Mouse (Mus musculus) heart, embryonic 16.5 days (tissue): ENCODE data around the gene Adgrg1. TPM values are rescaled to one million over a fixed set of nuclear protein-coding genes. Genes with fewer than 3 reads are reported as not detected.
A peak's percentile ranks its signal among the peaks of the same experiment; 100 is the strongest.

Experiments
- ATAC-seq: fragments of 200-750 bp; cut with Nextera tagmentation; replicated peaks from 2 replicates; pipeline ENCODE4 v1.8.0; 2017; ENCODE audit warnings: moderate number of reproducible peaks; ENCODE audit not compliant: insufficient read depth, low FRiP score; ENCODE audit errors: extremely low read depth
- H3K27ac ChIP-seq: fragments of 300-500 bp; sonication (generic); 2 replicates; pipeline ENCODE4 v1.5.1; 2014; ENCODE audit warnings: mild to moderate bottlenecking, low read length, control low read depth, moderate library complexity
- H3K27me3 ChIP-seq: fragments of 300-500 bp; sonication (generic); 2 replicates; pipeline ENCODE4 v1.6.1; 2014; ENCODE audit warnings: low read length, mixed read lengths; ENCODE audit not compliant: control insufficient read depth, insufficient read depth
- H3K36me3 ChIP-seq: fragments of 300-500 bp; sonication (generic); 2 replicates; pipeline ENCODE4 v1.6.1; 2014; ENCODE audit not compliant: control insufficient read depth, insufficient read depth
- H3K4me1 ChIP-seq: fragments of 300-500 bp; sonication (generic); 2 replicates; pipeline ENCODE4 v1.6.1; 2014; ENCODE audit warnings: low read length, mixed read lengths; ENCODE audit not compliant: control insufficient read depth, insufficient read depth
- H3K4me2 ChIP-seq: fragments of 300-500 bp; sonication (generic); 2 replicates; pipeline ENCODE4 v1.6.1; 2014; ENCODE audit warnings: low read depth, mild to moderate bottlenecking, control low read depth, low read length
- H3K4me3 ChIP-seq: fragments of 300-500 bp; sonication (generic); 2 replicates; pipeline ENCODE4 v1.5.1; 2014; ENCODE audit warnings: mild to moderate bottlenecking, control low read depth, low read length
- H3K9ac ChIP-seq: fragments of 300-500 bp; sonication (generic); 2 replicates; pipeline ENCODE4 v1.6.1; 2014; ENCODE audit warnings: low read length, control low read depth
- H3K9me3 ChIP-seq: fragments of 300-500 bp; sonication (generic); replicated peaks from 2 replicates; pipeline ENCODE4 v1.6.1; 2016; ENCODE audit warnings: low read length; ENCODE audit not compliant: control insufficient read depth
- WGBS: fragments of 180-500 bp; shearing (Covaris S2); extraction: QIAGEN DNeasy Blood & Tissue Kit; methylation state at CpG from one replicate; pipeline ENCODE4 v1.1.7; 2014; 5-methylcytosine and 5-hydroxymethylcytosine counted together
- polyA plus RNA-seq: library from polyadenylated mRNA; unstranded; fragments of >200 nt; fragmentation: Nextera tagmentation; extraction: Ambion mirVana; gene quantifications from 2 replicates; pipeline ENCODE4 v1.2.1, GENCODE M21; 2015

Gene Adgrg1
- 12.0 and 18.0 TPM in 2 replicates for polyA plus RNA-seq

DNA sequence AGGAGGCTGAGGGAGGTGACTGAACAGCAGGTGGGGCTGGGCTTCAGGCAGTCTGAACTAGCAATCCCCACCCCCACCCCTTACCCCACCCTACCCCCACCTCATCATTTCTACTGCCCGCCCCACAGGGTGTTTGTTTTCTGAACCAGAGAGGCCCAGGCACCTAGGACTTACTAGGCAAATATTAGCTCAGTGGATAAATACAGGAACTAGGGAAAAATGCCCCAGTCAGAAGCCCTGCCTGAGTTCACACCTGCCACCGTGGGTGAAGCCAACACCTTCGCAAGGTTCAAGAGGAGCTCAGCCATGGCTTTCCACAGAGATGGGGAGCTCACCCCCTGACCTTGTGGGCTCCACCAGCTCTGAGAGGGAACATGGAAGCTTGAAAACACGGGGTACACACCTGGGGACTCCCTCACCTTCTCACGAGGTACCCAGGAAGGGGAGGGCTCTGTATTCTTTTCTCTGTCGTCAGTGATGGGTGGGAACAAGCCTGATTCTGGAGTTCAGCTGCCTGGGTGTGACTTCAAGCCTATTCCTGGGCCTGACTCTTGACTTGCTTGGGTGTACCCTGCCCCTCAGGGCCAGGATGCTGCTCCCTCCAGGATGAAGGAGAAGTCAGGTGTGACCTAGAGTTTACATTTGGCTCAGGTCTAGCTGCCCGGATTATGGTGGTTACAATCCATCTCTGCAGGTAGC is at the start of gene Adgrg1:
Gene Adgrg1 (plus strand): TSS at position 285 of the 699 bp plus-strand sequence.
- 41% methylated on average over 7 of the region's 7 CpGs for WGBS
- H3K27me3 ChIP-seq = peaks cover 6% of the 10 kb centered on the region
- H3K4me3 ChIP-seq = no peak within 1 kb of the TSS
- peaks cover 7% of the 10 kb centered on the region for H3K4me1 ChIP-seq
- no peak within 1 kb of the TSS for H3K27ac ChIP-seq
- no peaks in the 10 kb centered on the region for H3K36me3 ChIP-seq
- no peak within 1 kb of the TSS for H3K4me2 ChIP-seq
- no peaks in the 10 kb centered on the region for H3K9me3 ChIP-seq
- H3K9ac ChIP-seq = no peak within 1 kb of the TSS
- ATAC-seq = no peak

DNA sequence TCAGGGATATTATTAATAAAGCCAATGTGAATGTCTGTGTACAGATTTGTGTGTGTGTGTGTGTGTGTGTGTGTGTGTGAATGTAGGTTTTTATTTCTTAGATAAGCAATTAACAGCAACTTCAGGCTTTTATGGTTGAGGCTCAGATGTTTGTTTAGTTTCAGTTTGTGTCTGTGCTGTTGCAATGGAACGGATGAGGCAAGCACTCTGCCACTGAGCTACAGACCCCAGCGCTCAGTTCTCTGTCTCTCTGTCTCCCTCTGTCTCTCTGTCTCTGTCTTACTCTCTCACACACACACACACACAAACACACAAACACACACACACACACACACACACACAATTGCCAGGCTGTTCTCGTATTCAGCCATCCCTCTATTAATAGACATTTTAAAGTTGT is 46.3 kb upstream of the Adgrg1 start:
- H3K27ac ChIP-seq = no peak overlapping the region
- no peaks in the 10 kb centered on the region for H3K4me1 ChIP-seq
- no peak overlapping the region for H3K9ac ChIP-seq
- no peaks in the 10 kb centered on the region for H3K27me3 ChIP-seq
- no peak overlapping the region for H3K4me2 ChIP-seq
- ATAC-seq = no peak
- H3K9me3 ChIP-seq = no peaks in the 10 kb centered on the region
- 70% methylated on average over 3 of the region's 3 CpGs for WGBS
- no peaks in the 10 kb centered on the region for H3K36me3 ChIP-seq
- H3K4me3 ChIP-seq = no peak overlapping the region

DNA sequence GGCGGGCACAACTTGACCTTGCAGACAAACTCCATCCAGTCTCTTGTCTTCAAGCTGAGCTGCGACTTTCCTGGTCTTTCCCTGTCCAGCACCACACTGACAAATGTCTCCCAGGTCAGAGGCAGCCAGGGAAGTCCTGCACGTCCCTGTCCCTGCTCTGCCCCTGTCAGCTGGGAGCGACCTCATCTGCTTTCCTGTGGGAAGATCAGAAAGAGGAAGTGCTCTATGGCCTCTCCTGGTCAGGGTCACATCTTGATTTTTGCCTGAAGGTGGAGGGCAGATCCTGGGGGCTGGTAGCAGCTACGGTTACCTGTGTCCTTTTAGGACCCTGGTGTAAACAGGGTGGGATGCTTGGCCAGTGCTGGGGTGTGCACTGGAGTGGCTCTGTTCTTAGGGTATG is 40.6 kb upstream of the Adgrg1 start:
- H3K9me3 ChIP-seq = no peaks in the 10 kb centered on the region
- no peak overlapping the region for H3K9ac ChIP-seq
- H3K4me2 ChIP-seq = no peak overlapping the region
- no peak overlapping the region for H3K27ac ChIP-seq
- no peaks in the 10 kb centered on the region for H3K4me1 ChIP-seq
- 43% methylated on average over 5 of the region's 5 CpGs for WGBS
- H3K27me3 ChIP-seq = 0 out of 2 replicates have a peak, but pooled peaks cover 2% of the 10 kb centered on the region
- no peak overlapping the region for H3K4me3 ChIP-seq
- ATAC-seq = no peak
- H3K36me3 ChIP-seq = no peaks in the 10 kb centered on the region

DNA sequence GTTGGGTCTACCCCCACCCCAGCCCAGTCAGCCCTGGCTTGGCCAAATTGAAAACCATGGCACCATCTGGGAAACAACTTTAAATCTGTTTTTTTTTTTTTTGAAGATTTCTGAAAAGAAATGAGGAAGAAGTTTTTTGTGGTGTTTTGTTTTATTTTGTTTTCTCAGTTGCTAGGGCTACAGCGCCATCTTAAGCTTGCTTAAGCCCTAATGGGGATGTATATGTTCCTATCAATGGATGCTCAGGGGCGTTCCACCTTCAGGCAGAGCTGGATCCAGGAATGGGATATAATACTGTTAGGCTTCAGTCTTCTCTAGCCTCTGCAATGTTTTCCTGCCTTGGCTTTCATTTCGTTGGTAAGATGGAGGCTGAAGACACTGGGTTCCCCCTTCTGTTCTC is 39.4 kb upstream of the Adgrg1 start:
- 0 out of 2 replicates have a peak, but pooled peaks cover 2% of the 10 kb centered on the region for H3K27me3 ChIP-seq
- H3K36me3 ChIP-seq = no peaks in the 10 kb centered on the region
- no peak overlapping the region for H3K9ac ChIP-seq
- no peak overlapping the region for H3K4me2 ChIP-seq
- H3K4me1 ChIP-seq = no peaks in the 10 kb centered on the region
- WGBS = 73% methylated on average over 3 of the region's 3 CpGs
- H3K27ac ChIP-seq = no peak overlapping the region
- H3K9me3 ChIP-seq = no peaks in the 10 kb centered on the region
- H3K4me3 ChIP-seq = no peak overlapping the region
- ATAC-seq = no peak

DNA sequence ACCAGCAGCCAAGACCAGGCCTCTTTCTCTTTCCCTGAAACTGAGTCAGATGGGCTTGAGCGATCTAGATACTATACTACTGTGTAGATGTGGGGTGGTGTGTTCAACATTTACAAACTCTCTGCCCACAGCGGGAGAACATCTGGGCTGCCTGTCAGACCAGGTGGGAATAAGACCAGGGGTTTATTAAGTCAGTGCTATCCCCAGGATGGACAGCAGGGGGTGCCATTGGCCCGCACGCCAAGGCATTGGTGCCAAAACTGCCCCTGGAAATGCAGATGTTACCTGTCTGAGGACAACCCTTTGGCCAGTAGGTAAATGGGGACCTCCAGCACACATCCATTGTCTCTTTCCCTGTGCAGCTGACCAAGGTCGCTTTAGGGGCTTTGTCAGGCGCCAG is 32.0 kb upstream of the Adgrg1 start:
- no peak overlapping the region for H3K4me2 ChIP-seq
- H3K27ac ChIP-seq = no peak overlapping the region
- H3K4me1 ChIP-seq = no peaks in the 10 kb centered on the region
- no peak overlapping the region for H3K4me3 ChIP-seq
- H3K27me3 ChIP-seq = peaks cover 12% of the 10 kb centered on the region
- 19% methylated on average over 6 of the region's 6 CpGs for WGBS
- no peak overlapping the region for H3K9ac ChIP-seq
- H3K9me3 ChIP-seq = no peaks in the 10 kb centered on the region
- H3K36me3 ChIP-seq = no peaks in the 10 kb centered on the region
- ATAC-seq = no peak

DNA sequence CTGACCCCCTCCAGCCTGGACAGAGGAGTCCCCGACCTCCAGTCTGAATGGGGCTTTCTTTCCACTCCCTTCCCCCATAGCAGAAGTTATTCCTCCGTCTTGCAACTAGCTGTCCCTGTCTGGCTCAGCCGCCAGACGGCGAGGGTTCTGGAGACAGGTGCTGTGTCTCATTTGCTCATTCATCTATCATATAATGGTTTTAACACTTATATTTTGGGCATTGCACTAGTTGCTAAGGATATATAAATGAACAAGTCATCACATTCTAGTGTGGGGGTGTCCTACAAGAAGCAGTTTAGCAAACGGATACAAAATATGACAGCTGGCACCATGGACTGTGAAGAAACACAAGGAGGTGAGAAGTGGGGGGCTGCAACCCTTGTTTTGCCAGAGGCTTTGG is 29.4 kb upstream of the Adgrg1 start:
- no peak for ATAC-seq
- H3K4me2 ChIP-seq = no peak overlapping the region
- H3K27ac ChIP-seq = no peak overlapping the region
- H3K4me1 ChIP-seq = no peaks in the 10 kb centered on the region
- H3K9ac ChIP-seq = no peak overlapping the region
- 54% methylated on average over 6 of the region's 6 CpGs for WGBS
- H3K36me3 ChIP-seq = no peaks in the 10 kb centered on the region
- H3K27me3 ChIP-seq = peaks cover 12% of the 10 kb centered on the region
- H3K4me3 ChIP-seq = no peak overlapping the region
- no peaks in the 10 kb centered on the region for H3K9me3 ChIP-seq

DNA sequence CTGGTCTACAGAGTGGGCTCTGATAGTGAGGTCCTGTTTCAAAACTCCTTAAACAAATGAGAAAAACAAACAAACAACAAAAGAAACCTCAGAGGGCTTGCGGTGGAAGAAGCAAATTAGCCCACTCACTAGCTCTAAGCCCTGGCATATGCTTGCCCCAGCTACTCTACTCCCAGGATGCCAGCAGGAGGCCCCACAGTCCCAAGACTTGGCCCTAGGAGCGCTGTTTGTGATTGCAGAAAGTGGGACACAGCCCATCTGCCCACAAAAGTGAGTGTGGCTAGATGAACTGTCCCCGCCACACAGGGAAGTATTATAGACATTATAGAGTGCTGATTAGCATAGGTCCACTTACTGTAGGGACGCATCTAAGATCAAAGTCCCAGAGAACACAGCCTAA is 26.1 kb upstream of the Adgrg1 start:
- Histone ChIP-seq H3K36me3 (no peaks in the 10 kb centered on the region), H3K4me1 (no peaks in the 10 kb centered on the region), H3K27ac (no peak overlapping the region), H3K27me3 (no peaks in the 10 kb centered on the region), H3K9me3 (no peaks in the 10 kb centered on the region), H3K4me2 (no peak overlapping the region), H3K9ac (no peak overlapping the region), H3K4me3 (no peak overlapping the region)
- WGBS = 75% methylated on average over 4 of the region's 4 CpGs
- ATAC-seq = no peak

DNA sequence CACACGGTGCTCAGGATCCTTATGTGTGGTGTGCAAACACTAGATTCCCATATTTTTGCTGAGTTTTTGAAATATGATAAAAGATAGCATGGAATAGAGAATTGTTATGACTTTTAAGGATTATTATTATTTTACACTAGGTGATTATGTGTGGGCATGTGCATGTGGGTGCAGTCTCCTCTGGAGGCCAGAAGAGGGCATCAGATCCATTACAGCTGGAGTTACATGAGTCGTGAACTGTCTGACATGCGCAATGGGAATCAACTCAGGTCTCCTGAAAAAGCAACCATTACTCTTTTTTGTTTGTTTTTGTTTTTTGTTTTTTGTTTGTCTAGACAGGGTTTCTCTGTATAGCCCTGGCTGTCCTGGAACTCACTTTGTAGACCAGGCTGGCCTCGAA is 25.5 kb upstream of the Adgrg1 start:
- ATAC-seq = no peak
- Histone ChIP-seq H3K27me3 (no peaks in the 10 kb centered on the region), H3K4me3 (no peak overlapping the region), H3K9ac (no peak overlapping the region), H3K27ac (no peak overlapping the region), H3K36me3 (no peaks in the 10 kb centered on the region), H3K4me2 (no peak overlapping the region), H3K4me1 (peaks cover 5% of the 10 kb centered on the region), H3K9me3 (no peaks in the 10 kb centered on the region)
- WGBS = 82% methylated on average over 4 of the region's 4 CpGs

DNA sequence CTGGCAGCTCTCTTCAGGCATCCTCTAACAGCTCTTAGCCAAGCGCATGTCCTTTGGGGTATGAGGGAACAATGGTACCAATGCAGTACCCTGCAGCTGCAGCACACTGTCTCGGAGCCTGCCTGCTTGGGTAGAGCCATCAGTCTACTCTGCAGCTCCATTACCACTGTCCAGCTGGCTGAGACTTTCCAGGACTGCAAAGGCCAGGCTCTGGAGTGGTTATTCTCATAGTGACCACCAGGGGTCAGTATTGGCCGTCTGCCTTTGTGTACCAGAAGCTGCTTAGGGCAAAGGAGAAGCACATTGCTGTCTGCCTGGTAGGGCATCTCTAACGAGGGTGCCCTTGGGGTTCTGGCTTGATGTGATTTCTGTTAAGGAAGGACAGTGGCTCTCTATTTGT is 24.5 kb upstream of the Adgrg1 start:
- H3K36me3 ChIP-seq = no peaks in the 10 kb centered on the region
- no peak overlapping the region for H3K9ac ChIP-seq
- H3K9me3 ChIP-seq = no peaks in the 10 kb centered on the region
- H3K27ac ChIP-seq = no peak overlapping the region
- ATAC-seq = peak; percentile 12; the same call in 1 of the 2 replicates
- 18% methylated on average over 4 of the region's 4 CpGs for WGBS
- no peak overlapping the region for H3K4me3 ChIP-seq
- no peak overlapping the region for H3K4me2 ChIP-seq
- H3K27me3 ChIP-seq = no peaks in the 10 kb centered on the region
- H3K4me1 ChIP-seq = peaks cover 15% of the 10 kb centered on the region
